Mouse (Mus musculus): ENCODE data around the gene Atad5. TPM values are rescaled to one million over a fixed set of nuclear protein-coding genes. Genes with fewer than 3 reads are reported as not detected.
"Not testable (repeated sequence)": the region's sequence is repeated elsewhere in the genome, so short reads cannot be mapped to it uniquely, and the experiment has no call there.

Gene Atad5
- total RNA-seq, 2 experiments from 2014 or later: 3.1 to 3.6 TPM

- Histone ChIP-seq H3K4me3 (no peak overlapping the region), H3K27ac (no peak overlapping the region)
- TF ChIP-seq CTCF (IDR thresholded peaks at IDR 0.05): no peak
- no peak for DNase-seq (ENCODE audit: extremely low spot score in 1 of 2, low spot score in 2 of 2)
- intact Hi-C loops (cut with DNase I): no loop called here
Observed at GRCm38 (mm10) chr11:80173963-80174670, 84.9 kb downstream of the Atad5 start.

DNA sequence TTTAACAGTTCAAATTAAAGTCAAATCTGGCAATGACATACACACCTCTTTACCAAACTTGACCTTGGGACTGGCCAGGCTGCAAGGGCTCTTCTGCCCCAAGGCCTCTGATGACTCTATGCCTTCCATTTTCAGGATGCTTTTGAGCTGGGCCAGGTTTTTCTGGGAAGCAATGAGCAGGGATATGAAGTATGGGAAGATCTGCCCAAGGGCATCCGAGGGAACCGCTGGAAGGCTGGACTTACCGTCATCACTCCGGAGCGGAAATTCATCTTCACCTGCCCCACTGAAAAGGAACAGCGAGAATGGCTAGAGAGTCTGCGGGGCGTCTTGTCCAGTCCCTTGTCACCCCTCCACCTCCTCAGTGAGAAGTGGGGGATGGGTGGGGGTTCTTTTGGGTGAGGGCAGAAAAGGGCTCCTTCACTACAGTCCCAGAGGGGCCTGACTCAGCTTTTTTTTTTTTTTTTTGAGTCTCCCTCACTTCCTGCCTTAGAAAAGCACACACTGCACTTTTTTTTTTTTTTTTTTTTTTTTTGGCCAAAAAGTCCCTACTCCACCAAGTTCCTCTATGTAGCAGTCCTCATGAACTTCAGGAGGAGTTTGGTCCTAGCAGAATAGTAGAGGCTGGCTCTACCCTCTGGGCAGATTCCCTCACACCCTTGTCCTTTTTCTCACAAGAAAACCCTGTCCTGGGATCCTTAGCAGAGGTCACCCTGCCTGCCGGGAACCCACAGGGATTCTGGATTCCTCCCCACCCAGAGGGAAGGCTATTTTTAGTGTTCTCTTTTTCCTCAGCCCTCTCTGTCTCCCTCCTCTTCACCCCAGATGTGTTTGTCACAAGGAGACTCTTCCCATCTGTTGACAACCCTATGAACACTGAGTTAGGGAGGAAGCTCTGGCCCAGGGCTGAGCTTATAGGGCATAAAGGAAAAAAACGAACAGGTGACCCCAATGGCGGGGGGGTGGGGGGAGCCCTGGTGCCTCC lies 88.0 kb downstream of the Atad5 start:
- no peak for TF ChIP-seq CTCF (IDR thresholded peaks at IDR 0.05)
- intact Hi-C loops (cut with DNase I): loop anchor here (2.0 kb wide), 1 partner anchor 22 kb away; the partner anchor contains the start of gene Adap2
- DNase-seq (ENCODE audit: extremely low spot score in 1 of 2, low spot score in 2 of 2): no peak
- no peak overlapping the region for H3K4me3 ChIP-seq
- H3K27ac ChIP-seq: peak overlapping the region; percentile 63; the same call in 1 of the 2 replicates

DNA sequence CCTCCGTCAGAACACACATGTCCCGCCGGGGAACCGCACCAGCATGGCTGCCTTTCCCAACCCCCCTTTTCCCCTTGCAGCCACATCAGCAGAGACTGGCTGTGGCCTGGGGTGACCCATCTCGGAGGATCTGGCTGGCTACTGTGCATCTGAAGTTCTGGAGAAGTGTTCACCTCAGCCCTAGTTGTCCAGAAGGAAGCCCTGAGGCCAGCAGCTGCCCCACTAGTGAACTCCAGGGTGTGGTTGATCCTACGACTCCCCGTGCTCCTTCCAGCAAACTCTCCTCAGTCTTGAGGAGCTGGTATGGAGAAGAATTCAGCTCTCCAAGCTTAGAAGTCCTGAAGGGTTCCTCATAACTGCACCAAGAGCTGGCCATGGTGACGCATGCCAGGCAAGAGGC lies 89.1 kb downstream of the Atad5 start:
- H3K4me3 ChIP-seq: no peak overlapping the region
- TF ChIP-seq CTCF (IDR thresholded peaks at IDR 0.05): no peak
- no peak for DNase-seq (ENCODE audit: extremely low spot score in 1 of 2, low spot score in 2 of 2)
- peak overlapping the region; percentile 63; the same call in 1 of the 2 replicates for H3K27ac ChIP-seq
- intact Hi-C loops (cut with DNase I): no loop called here

DNA sequence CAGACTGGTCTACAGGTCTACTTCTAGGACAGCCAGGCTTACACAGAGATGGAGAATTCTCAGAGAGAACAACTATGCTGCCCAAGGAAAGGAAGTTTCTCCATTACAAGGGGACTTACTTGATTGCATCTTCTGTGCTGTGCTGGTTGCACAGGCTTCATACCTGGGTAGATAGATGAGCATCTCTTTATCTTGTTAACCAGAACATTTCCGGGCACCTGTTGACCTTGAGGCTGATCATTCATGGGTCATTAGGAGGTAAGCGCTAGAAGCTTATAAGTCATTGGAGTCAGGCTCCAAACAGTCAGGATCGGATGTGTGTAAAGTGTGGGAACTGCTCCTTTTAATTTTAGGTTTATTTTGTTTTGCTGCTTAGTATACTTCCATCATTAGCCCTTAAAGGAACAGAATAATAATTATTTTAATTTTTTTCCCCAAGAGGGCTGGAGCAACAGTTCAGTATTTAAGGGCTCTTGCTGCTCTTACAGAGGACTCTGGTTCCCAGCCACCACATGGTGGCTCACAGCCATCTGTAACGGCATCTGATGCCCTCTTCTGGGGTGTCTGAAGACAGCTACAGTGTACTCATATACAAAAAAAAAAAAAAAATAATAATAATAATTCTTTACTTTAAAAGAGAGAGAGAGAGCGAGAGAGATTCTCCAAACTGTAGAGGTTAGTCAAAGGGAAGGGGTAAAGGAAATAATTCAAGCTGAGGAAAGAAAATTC lies 92.0 kb downstream of the Atad5 start:
- no peak overlapping the region for H3K27ac ChIP-seq
- no peak; the same call in 1 of the 2 replicates for TF ChIP-seq CTCF (IDR thresholded peaks at IDR 0.05)
- H3K4me3 ChIP-seq: no peak overlapping the region
- intact Hi-C loops (cut with DNase I): no loop called here
- DNase-seq (ENCODE audit: extremely low spot score in 1 of 2, low spot score in 2 of 2): no peak

- peak; percentile 28 for TF ChIP-seq CTCF (IDR thresholded peaks at IDR 0.05)
- intact Hi-C loops (cut with DNase I): loop anchor here (2.0 kb wide), 1 partner anchor 26 kb away; the partner anchor contains the start of gene Rhot1
- not testable (repeated sequence) for DNase-seq (ENCODE audit: extremely low spot score in 1 of 2, low spot score in 2 of 2)
- Histone ChIP-seq H3K27ac (peak overlapping the region; percentile 94), H3K4me3 (peak overlapping the region; percentile 93)
Observed at GRCm38 (mm10) chr11:80183054-80183704, 94.0 kb downstream of the Atad5 start.

DNA sequence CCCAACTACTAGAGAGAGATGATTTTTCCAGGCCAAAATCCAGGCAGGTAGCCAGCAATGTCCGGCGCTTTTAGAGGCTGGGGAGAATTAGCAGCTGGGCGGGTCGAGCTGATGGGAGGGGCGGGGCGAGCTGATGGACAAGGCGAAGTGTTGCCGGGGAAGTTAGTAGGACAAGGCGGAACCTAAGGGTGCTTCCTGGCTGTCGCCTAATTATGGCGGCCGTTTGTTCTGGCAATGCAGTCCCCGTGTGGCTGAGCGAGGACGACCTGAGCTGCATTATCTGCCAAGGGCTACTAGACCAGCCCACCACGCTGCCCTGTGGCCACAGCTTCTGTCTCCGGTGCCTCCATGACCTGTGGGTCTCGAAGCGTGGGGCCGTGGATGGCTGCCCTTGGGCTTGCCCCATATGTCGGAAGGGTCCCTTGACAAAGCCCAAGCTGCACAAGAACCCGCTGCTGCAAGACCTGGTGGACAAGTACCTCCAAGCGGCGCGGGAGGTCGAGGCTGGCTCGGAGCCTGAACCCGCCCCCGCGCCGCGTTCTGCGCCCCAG lies 94.6 kb downstream of the Atad5 start, which contains the start of gene Rnf135:
Gene Rnf135 (plus strand): TSS at position 147 of the 551 bp plus-strand sequence.
- DNase-seq (ENCODE audit: extremely low spot score in 1 of 2, low spot score in 2 of 2): peak; percentile 69 to 79
- Histone ChIP-seq H3K4me3 (peak within 1 kb of the TSS; percentile 93), H3K27ac (peak within 1 kb of the TSS; percentile 94)
- intact Hi-C loops (cut with DNase I): loop anchor here (2.0 kb wide), 1 partner anchor 25 kb away; the partner anchor contains the start of gene Rhot1
- TF ChIP-seq CTCF (IDR thresholded peaks at IDR 0.05): no peak

GRCm38 (mm10) chr11:80184531-80185071 lies 95.4 kb downstream of the Atad5 start:
- intact Hi-C loops (cut with DNase I): no loop called here
- no peak for TF ChIP-seq CTCF (IDR thresholded peaks at IDR 0.05)
- Histone ChIP-seq H3K4me3 (peak overlapping the region; percentile 93), H3K27ac (peak overlapping the region; percentile 94; the same call in 1 of the 2 replicates)
- DNase-seq (ENCODE audit: extremely low spot score in 1 of 2, low spot score in 2 of 2): no peak

Other genes with a start within 250 kb of the Atad5 start
- gene Utp6, start 127.0 kb upstream of the Atad5 start, total RNA-seq (2021): 10 to 100 TPM; 23.2 to 28.3 TPM
- gene Suz12, start 96.3 kb upstream of the Atad5 start, total RNA-seq (2021): 10 to 100 TPM; 33.4 to 34.0 TPM
- 10 to 100 TPM; 12.3 to 15.4 TPM for gene Crlf3, start 8.4 kb upstream of the Atad5 start, total RNA-seq (2021)
- 10 to 100 TPM in 1 of 2 experiments, 1 to 10 TPM in 1; 8.0 to 10.6 TPM for gene Tefm, start 52.8 kb downstream of the Atad5 start, total RNA-seq (2021)
- 1 to 10 TPM; 6.2 to 9.0 TPM for gene Adap2, start 64.7 kb downstream of the Atad5 start, total RNA-seq (2021)
- 1 to 10 TPM; 3.5 to 3.7 TPM for gene Rnf135, start 94.5 kb downstream of the Atad5 start, total RNA-seq (2021)
- 10 to 100 TPM; 70.0 to 70.1 TPM for gene Rhot1, start 119.6 kb downstream of the Atad5 start, total RNA-seq (2021)
- 10 to 100 TPM; 22.9 to 27.7 TPM for gene Rhbdl3, start 211.5 kb downstream of the Atad5 start, total RNA-seq (2021)